Mouse (Mus musculus) Muller cell, postnatal 12 days (primary cell): ENCODE results near the gene Cmtr2.
A peak's percentile ranks its signal among the peaks of the same experiment; 100 is the strongest.

ENCODE experiments used
- DNase-seq: peaks from one replicate; pipeline ENCODE4 v3.0.0-alpha.2; 2015; ENCODE audit errors: inconsistent ontology term

Cmtr2 gene

DNA sequence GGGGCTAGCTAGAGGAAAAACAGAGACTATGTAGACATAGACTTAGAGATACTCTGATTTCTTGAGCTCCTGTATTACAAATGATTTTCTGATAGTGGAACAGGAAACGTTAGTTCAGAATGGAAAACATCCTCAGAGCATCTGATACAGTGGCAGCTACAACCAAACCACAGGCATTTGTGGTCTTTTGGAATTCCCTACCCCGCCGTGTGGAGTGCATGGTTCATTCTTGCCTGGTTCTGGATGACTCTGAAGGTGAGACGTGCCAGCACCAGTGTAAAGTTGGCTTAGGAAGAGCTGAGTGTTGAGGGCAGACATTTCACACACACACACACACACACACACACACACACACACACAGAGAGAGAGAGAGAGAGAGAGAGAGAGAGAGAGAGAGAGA is 38.5 kb downstream of the Cmtr2 start:
- peak; percentile 87 for DNase-seq

DNA sequence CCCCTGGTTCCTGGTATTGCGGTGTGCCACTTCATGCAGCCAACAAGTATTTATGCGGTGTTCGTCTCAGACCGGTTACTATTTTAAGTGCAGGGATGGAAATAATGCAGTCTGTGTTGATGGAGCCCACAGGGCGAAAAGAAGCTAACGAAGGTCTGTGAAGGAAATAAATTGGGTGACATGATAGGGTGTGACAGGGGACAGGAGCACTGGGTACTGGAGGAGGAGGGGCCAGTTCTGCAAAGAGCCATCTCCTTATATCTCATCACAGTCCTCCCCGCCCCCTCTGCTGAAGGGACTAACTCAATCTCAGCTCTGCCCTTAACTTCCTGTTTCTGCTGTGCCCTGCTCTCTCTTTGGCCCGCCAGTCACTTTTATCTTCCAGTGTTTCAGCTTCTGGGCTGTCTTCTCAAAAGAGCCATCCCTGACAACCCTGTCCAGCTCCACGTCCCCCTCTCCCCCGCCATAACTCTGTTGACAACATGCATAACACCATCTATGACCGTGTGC is 50.4 kb downstream of the Cmtr2 start:
- DNase-seq = no peak

DNA sequence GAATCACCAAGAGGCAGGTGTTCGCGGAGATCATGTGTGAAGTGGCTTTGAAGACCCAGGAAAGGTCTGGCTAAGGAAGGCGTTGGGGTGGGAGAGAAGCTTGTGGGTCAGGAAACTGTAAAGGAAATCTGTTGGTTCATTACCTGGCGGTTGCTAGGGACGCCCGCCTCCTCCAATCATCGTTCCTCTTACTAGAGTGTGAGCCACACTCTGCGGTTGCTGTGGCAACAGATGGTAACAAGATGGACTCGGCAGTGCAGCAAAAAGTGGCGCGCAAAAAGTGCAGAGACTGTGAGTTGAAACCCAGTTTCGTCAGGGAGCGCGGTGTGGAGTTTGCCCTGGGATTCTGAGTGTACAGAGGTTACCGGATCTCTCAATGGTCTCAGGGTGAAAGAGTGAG is 51.3 kb downstream of the Cmtr2 start, which contains the start of gene Hydin:
Gene Hydin, plus strand, starts transcription at position 237 of the 400 bp plus-strand sequence.
- DNase-seq = peak; percentile 76

DNA sequence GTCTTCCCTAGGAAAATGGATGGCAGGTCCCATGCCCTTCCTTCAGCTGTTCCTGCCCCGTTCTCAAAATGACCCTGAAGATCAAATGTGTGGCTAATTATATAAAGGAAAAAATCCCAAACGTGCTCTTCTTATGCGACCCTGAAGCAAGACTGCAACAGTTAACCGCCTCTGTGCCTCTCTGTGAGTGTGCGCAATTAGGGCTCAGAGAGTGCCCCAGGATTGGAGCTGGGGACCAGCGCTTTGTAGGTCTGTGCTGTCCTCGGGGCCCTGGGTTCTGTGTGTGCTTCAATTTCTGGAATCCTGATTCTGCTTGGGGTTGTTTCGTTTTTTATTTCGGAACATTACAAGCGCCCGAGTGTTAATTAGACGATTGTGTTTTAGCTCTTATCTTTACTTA is 51.8 kb downstream of the Cmtr2 start:
- no peak for DNase-seq

DNA sequence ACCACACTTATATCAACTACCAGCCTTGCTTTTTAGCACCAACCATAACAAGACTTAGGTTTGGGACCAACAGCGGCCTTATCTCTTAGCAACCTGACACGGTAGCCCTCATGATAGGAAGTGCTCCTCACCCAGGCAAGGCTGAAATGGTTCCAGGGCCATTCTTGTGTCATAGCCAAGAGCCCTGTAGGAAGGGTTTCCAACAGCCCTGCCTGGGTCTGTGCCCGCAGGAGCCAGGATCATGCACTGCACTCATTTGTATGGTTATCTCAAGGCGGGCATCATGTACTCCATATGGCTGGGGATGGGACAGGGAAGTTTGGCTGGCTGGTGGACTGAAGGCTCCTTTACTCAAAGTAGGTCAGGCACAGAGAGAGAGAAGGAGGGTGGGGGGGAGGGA is 55.2 kb downstream of the Cmtr2 start:
- no peak for DNase-seq

DNA sequence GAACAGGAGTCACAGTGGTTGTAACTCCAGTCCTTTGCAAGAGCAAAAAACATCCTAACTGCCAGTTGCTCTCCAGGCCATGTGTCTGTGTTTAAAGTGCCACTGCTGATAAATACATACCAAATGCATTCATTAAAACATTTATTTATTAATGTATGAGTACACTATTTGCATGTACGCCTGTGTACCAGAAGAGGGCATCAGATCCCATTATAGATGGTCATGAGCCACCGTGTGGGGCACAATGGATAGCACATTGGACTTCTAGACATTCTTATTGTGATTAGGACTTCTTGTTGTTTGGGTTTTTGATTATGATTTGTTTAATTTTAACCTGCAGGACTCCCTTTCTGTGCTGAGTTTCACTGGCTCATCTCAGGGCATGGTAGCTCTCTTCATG is 57.9 kb downstream of the Cmtr2 start:
- DNase-seq = no peak
